Comparison of ENCODE assay signal across 21 mouse cellular contexts in the genomic region with DNA sequence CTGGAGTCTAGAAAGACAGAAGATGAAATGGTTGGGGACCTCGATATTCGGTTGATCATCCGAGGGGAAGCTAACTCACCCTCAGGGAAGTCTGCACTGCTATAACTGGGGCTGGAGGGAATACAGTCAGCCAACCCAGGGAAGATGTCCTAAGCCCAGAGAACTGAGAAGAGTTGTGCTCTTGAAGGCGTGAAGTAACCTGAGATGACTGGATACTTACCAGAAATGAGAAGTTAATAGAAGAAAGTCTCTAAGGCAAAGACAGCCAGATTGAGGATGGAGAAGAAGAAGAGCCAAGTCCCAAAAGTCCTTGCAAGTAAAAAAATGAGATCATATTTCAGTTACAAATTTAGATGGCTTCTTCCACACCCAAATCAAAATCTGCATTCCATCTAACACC.
"Had no signal": no experiment of that assay in that cellular context is flagged by ENCODE, and none has a peak within 500 bp of the region (broad histone marks: within the 10 kb centered on the region; RNA-seq: fewer than 3 reads in every experiment).

No protein-coding gene starts in this region.

- H3K9me3 ChIP-seq: liver, embryonic 15.5 days; lung, embryonic 15.5 days; midbrain, embryonic 10.5 days; midbrain, embryonic 12.5 days; neural tube, embryonic 12.5 days; stomach, embryonic 15.5 days had no signal

- DNase-seq: liver, postnatal 0 days; lung, adult 2 months; lung, postnatal 14 days; lung, postnatal 36 days; midbrain, embryonic 14.5 days; right cerebral cortex, postnatal 14 days; spleen, adult 18-20 months; thymus, adult 2 months; thymus, postnatal 25 days; thymus, postnatal 4 days had no signal

- H3K4me2 ChIP-seq: liver, embryonic 15.5 days; lung, embryonic 15.5 days; midbrain, embryonic 12.5 days; neural tube, embryonic 12.5 days; stomach, embryonic 15.5 days had no signal

- H3K36me3 ChIP-seq: liver, embryonic 15.5 days; lung, embryonic 15.5 days; midbrain, embryonic 10.5 days; midbrain, embryonic 12.5 days; neural tube, embryonic 12.5 days; stomach, embryonic 15.5 days had no signal

- H3K4me1 ChIP-seq: liver, embryonic 15.5 days; lung, embryonic 15.5 days; megakaryocyte, embryonic 14.5 days; midbrain, embryonic 10.5 days; midbrain, embryonic 12.5 days; neural tube, embryonic 12.5 days; stomach, embryonic 15.5 days had no signal

- H3K9ac ChIP-seq: liver, embryonic 15.5 days; liver, postnatal 0 days; lung, embryonic 15.5 days; midbrain, embryonic 12.5 days; neural tube, embryonic 12.5 days; stomach, embryonic 15.5 days had no signal

- H3K27me3 ChIP-seq: liver, embryonic 15.5 days; lung, embryonic 15.5 days; megakaryocyte, embryonic 14.5 days; midbrain, embryonic 12.5 days; neural tube, embryonic 12.5 days; stomach, embryonic 15.5 days had no signal

- ATAC-seq: liver, postnatal 0 days; lung, postnatal 0 days; midbrain, embryonic 16.5 days had no signal

- H3K27ac ChIP-seq: liver, embryonic 15.5 days; lung, embryonic 15.5 days; macrophage; midbrain, embryonic 10.5 days; midbrain, embryonic 12.5 days; neural tube, embryonic 12.5 days; stomach, embryonic 15.5 days; stomach, postnatal 0 days had no signal

- H3K4me3 ChIP-seq: liver, embryonic 15.5 days; lung, embryonic 15.5 days; megakaryocyte, embryonic 14.5 days; midbrain, embryonic 10.5 days; midbrain, embryonic 12.5 days; neural tube, embryonic 12.5 days; stomach, embryonic 15.5 days had no signal
